Mouse (Mus musculus) gastrocnemius, adult 18-20 months (tissue): ENCODE results near the gene Hspd1. TPM values are rescaled to one million over a fixed set of nuclear protein-coding genes. Genes with fewer than 3 reads are reported as not detected.
"Not testable (repeated sequence)": the region's sequence is repeated elsewhere in the genome, so short reads cannot be mapped to it uniquely, and the experiment has no call there.

ENCODE experiments used
- DNase-seq: peaks from one replicate; pipeline ENCODE4 v3.0.0; 2021; ENCODE audit warnings: low spot score
- long read RNA-seq, 2 experiments: library from polyadenylated mRNA; stranded (forward); transcript quantifications; one replicate each; pipeline ENCODE4 v2.0.0; 2021
- total RNA-seq, 2 experiments: library from RNA; stranded (reverse); gene quantifications; 2 replicates each; pipeline ENCODE4 v1.2.3; 2021

Gene Hspd1
- 100 to 1,000 TPM; 161 to 176 TPM for total RNA-seq
- long read RNA-seq, experiment 1, transcript Hspd1-201 (12 exons, 2,423 nt) = major isoform, 219 of 335 reads
- long read RNA-seq, experiment 1, partial matches to known transcripts = 25 of 335 reads
- long read RNA-seq, experiment 1, other reads (novel, unspliced or antisense) = 91 of 335 reads
- long read RNA-seq, experiment 2, transcript Hspd1-201 (12 exons, 2,423 nt) = major isoform, 190 of 272 reads
- long read RNA-seq, experiment 2, partial matches to known transcripts = 16 of 272 reads
- long read RNA-seq, experiment 2, other reads (novel, unspliced or antisense) = 66 of 272 reads

GRCm38 (mm10) chr1:55087932-55088610, at the start of gene Hspd1, which contains the start of gene Hspe1:
Hspd1 (minus strand) TSS chr1:55088243.
Hspe1 (plus strand) TSS chr1:55088132.
- DNase-seq = peak; percentile 99

GRCm38 (mm10) chr1:55135846-55136245, 47.8 kb upstream of the Hspd1 start:
- no peak for DNase-seq

- DNase-seq = no peak
Measured at GRCm38 (mm10) chr1:55134301-55134700, 46.3 kb upstream of the Hspd1 start.

- no peak for DNase-seq
Measured at GRCm38 (mm10) chr1:55133173-55133572, 45.1 kb upstream of the Hspd1 start.

- no peak for DNase-seq
Measured at GRCm38 (mm10) chr1:55132308-55132707, 44.3 kb upstream of the Hspd1 start.

- DNase-seq = no peak
Measured at GRCm38 (mm10) chr1:55131424-55132014, 43.5 kb upstream of the Hspd1 start.

GRCm38 (mm10) chr1:55130943-55131401, 42.9 kb upstream of the Hspd1 start, which contains the start of gene Mob4:
Mob4 (plus strand) TSS chr1:55131231.
- DNase-seq = peak; percentile 91

- DNase-seq = no peak
Measured at GRCm38 (mm10) chr1:55130190-55130916, 42.3 kb upstream of the Hspd1 start.

GRCm38 (mm10) chr1:55129716-55130115, 41.7 kb upstream of the Hspd1 start:
- DNase-seq = no peak

GRCm38 (mm10) chr1:55124136-55124535, 36.1 kb upstream of the Hspd1 start:
- DNase-seq = not testable (repeated sequence)

GRCm38 (mm10) chr1:55123561-55123960, 35.5 kb upstream of the Hspd1 start:
- DNase-seq = no peak

- no peak for DNase-seq
Measured at GRCm38 (mm10) chr1:55123046-55123445, 35.0 kb upstream of the Hspd1 start.

- DNase-seq = no peak
Measured at GRCm38 (mm10) chr1:55109066-55109766, 21.2 kb upstream of the Hspd1 start.

GRCm38 (mm10) chr1:55108473-55108872, 20.4 kb upstream of the Hspd1 start:
- no peak for DNase-seq

GRCm38 (mm10) chr1:55107644-55108043, 19.6 kb upstream of the Hspd1 start:
- no peak for DNase-seq

- DNase-seq = no peak
Measured at GRCm38 (mm10) chr1:55106919-55107585, 19.0 kb upstream of the Hspd1 start.

- DNase-seq = no peak
Measured at GRCm38 (mm10) chr1:55092469-55092868, 4.4 kb upstream of the Hspd1 start.

GRCm38 (mm10) chr1:55092056-55092455, 4.0 kb upstream of the Hspd1 start:
- no peak for DNase-seq

- no peak for DNase-seq
Measured at GRCm38 (mm10) chr1:55089498-55090064, 1.5 kb upstream of the Hspd1 start.
